Mouse (Mus musculus): ENCODE data around the gene Pecam1. TPM values are rescaled to one million over a fixed set of nuclear protein-coding genes. Genes with fewer than 3 reads are reported as not detected.
"Not testable (repeated sequence)": the region's sequence is repeated elsewhere in the genome, so short reads cannot be mapped to it uniquely, and the experiment has no call there.

The Pecam1 gene
- polyA plus RNA-seq, 1 experiment: 283 TPM

DNA sequence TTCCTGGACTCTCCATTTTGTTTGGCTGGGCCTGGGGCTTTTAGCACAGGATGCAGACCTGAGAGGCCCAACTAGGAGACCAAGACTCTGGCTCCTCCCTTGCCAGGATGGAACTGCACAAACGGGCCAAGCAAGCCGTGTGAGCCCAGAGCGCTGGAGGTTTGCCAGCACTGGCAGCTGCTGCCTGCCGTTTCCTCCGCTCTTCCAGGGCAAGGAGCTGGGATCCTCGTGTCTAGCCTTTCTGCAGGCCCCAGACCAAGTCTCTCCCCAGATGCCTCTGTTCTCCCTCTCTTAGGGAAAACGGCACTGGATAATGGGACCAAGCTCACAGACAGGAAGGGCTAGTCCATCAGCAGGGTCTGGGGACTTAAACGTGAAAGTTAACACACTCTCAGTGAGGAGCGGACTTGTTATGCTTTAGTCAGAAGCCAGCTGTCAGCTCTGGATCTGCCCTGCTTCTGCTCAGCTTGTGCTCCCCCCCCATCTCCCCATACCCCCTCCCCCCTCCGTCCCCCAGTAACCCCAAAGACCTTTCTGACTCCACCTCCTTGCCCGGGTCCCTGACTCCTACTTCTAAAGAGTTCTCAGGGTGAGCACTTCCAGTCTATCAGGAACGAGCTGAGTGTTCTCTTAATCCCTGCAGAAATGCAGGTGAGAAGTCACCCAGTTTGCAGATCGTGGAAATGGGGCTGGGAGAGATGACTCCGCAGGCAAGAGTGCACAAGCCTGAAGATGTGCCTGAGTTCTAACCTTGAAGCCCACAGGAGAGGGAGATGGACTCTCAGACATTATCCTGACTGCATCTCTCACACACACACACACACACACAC is 92.2 kb downstream of the Pecam1 start:
- Histone ChIP-seq H3K4me3 (replicated peaks; ENCODE audit: extremely low read depth, low read depth, low read length) (no peak overlapping the region), H3K4me1 (ENCODE audit: control insufficient read depth, insufficient read depth, low read length) (peaks cover 36% of the 10 kb centered on the region)
- TF ChIP-seq CTCF (IDR thresholded peaks at IDR 0.05; ENCODE audit: insufficient read depth, low read length) (no peak), POLR2A (IDR thresholded peaks at IDR 0.05; ENCODE audit: borderline replicate concordance, extremely low read depth, low read depth, low read length) (no peak; the same call in 1 of the 2 replicates)
- 8% methylated on average over 14 of the region's 14 CpGs for WGBS
- DNase-seq: peak; percentile 79

- 66% methylated on average over 5 of the region's 5 CpGs for WGBS
- not testable (repeated sequence) for H3K4me3 ChIP-seq (replicated peaks; ENCODE audit: extremely low read depth, low read depth, low read length); DNase-seq
- peaks cover 34% of the 10 kb centered on the region for H3K4me1 ChIP-seq (ENCODE audit: control insufficient read depth, insufficient read depth, low read length)
Observed at GRCm38 (mm10) chr11:106656896-106657498, 93.4 kb downstream of the Pecam1 start.

DNA sequence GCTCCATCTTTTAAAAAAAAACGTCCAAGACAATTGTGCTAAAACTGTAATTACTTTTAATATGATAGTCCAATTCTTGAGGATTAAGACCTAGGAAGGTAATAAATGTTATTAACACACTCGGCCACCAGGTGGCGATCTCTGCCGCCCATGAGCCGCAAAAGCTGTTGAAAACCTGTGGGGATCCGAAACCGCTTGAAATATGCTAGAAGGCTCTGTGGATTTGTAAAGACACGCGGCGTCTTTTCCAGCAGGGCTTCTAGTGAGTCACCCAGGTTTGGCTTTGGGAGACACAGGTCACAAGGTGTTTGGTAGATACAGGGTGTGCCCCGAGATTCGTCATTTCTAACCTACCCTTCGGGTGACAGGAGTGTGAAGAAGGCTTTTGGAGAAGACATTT is 102.1 kb downstream of the Pecam1 start:
- DNase-seq: peak; percentile 78
- Histone ChIP-seq H3K4me3 (replicated peaks; ENCODE audit: extremely low read depth, low read depth, low read length) (no peak overlapping the region), H3K4me1 (ENCODE audit: control insufficient read depth, insufficient read depth, low read length) (0 out of 2 replicates have a peak, but pooled peaks cover 2% of the 10 kb centered on the region)
- 12% methylated on average over 13 of the region's 13 CpGs for WGBS
- TF ChIP-seq CTCF (IDR thresholded peaks at IDR 0.05; ENCODE audit: insufficient read depth, low read length) (peak; percentile 90), POLR2A (IDR thresholded peaks at IDR 0.05; ENCODE audit: borderline replicate concordance, extremely low read depth, low read depth, low read length) (no peak)

- Histone ChIP-seq H3K4me3 (replicated peaks; ENCODE audit: extremely low read depth, low read depth, low read length) (no peak overlapping the region), H3K4me1 (ENCODE audit: control insufficient read depth, insufficient read depth, low read length) (peaks cover 3% of the 10 kb centered on the region; the same call in 1 of the 2 replicates)
- no peak for DNase-seq
- TF ChIP-seq POLR2A (IDR thresholded peaks at IDR 0.05; ENCODE audit: borderline replicate concordance, extremely low read depth, low read depth, low read length) (no peak), CTCF (IDR thresholded peaks at IDR 0.05; ENCODE audit: insufficient read depth, low read length) (no peak)
- 78% methylated on average over 8 of the region's 8 CpGs for WGBS
Observed at GRCm38 (mm10) chr11:106642966-106643637, 107.3 kb downstream of the Pecam1 start.

DNA sequence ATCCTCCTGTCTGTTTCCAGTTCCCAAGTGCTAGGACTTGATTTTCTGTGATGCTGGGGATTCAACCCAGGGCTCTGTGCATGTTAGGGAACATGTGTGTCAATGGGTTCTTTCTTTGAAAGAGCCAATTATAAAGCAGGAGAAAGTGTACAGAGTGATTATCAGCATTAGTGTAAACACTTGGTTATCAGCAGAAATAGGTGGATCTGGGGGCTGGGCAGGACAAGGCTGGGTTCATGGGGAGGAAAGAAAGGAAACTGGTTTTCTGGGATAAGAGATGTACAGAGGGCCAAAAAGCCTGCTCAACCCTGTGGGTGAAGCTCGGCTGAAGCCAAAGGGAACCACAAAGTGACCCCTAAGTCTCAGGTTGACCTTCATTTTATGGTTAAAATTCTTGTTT is 108.8 kb downstream of the Pecam1 start:
- Histone ChIP-seq H3K4me3 (replicated peaks; ENCODE audit: extremely low read depth, low read depth, low read length) (no peak overlapping the region), H3K4me1 (ENCODE audit: control insufficient read depth, insufficient read depth, low read length) (peaks cover 7% of the 10 kb centered on the region)
- DNase-seq: no peak
- no peak for TF ChIP-seq CTCF (IDR thresholded peaks at IDR 0.05; ENCODE audit: insufficient read depth, low read length)
- TF ChIP-seq POLR2A (IDR thresholded peaks at IDR 0.05; ENCODE audit: borderline replicate concordance, extremely low read depth, low read depth, low read length): no peak
- 78% methylated on average over 1 of the region's 1 CpGs for WGBS

GRCm38 (mm10) chr11:106640059-106640458 is 110.4 kb downstream of the Pecam1 start:
- DNase-seq: no peak
- no peak overlapping the region for H3K4me3 ChIP-seq (replicated peaks; ENCODE audit: extremely low read depth, low read depth, low read length)
- no peak for TF ChIP-seq CTCF (IDR thresholded peaks at IDR 0.05; ENCODE audit: insufficient read depth, low read length)
- TF ChIP-seq POLR2A (IDR thresholded peaks at IDR 0.05; ENCODE audit: borderline replicate concordance, extremely low read depth, low read depth, low read length): no peak

DNA sequence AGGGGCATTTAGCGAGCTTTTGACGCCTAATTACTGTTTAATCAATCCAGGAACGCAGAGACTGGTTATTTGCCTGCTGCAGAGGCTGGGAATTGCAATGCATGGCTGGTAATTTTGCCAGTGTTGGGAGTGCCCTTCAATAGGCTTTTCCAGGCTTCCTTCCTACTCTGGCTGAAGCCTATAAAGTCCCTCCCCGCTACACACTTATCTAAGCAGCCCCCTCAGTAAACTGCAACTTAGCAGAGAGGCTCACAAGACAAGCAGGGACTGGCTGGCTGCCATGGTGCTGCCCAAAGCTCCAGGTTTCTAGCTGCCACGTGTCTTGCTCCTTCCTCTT is 111.1 kb downstream of the Pecam1 start:
- Histone ChIP-seq H3K4me3 (replicated peaks; ENCODE audit: extremely low read depth, low read depth, low read length) (no peak overlapping the region), H3K4me1 (ENCODE audit: control insufficient read depth, insufficient read depth, low read length) (peaks cover 7% of the 10 kb centered on the region)
- TF ChIP-seq POLR2A (IDR thresholded peaks at IDR 0.05; ENCODE audit: borderline replicate concordance, extremely low read depth, low read depth, low read length) (no peak), CTCF (IDR thresholded peaks at IDR 0.05; ENCODE audit: insufficient read depth, low read length) (no peak)
- no peak for DNase-seq
- 27% methylated on average over 5 of the region's 5 CpGs for WGBS

More at GRCm38 (mm10) chr11:106640059-106640458, 110.4 kb downstream of the Pecam1 start:
- 14% methylated on average over 7 of the region's 9 CpGs for WGBS
- H3K4me1 ChIP-seq (ENCODE audit: control insufficient read depth, insufficient read depth, low read length): peaks cover 7% of the 10 kb centered on the region

- no peak for TF ChIP-seq POLR2A (IDR thresholded peaks at IDR 0.05; ENCODE audit: borderline replicate concordance, extremely low read depth, low read depth, low read length)
- TF ChIP-seq CTCF (IDR thresholded peaks at IDR 0.05; ENCODE audit: insufficient read depth, low read length): no peak
- 57% methylated on average over 9 of the region's 9 CpGs for WGBS
- DNase-seq: no peak
- Histone ChIP-seq H3K4me1 (ENCODE audit: control insufficient read depth, insufficient read depth, low read length) (peaks cover 7% of the 10 kb centered on the region), H3K4me3 (replicated peaks; ENCODE audit: extremely low read depth, low read depth, low read length) (no peak overlapping the region)
Observed at GRCm38 (mm10) chr11:106638551-106639355, 111.7 kb downstream of the Pecam1 start.

DNA sequence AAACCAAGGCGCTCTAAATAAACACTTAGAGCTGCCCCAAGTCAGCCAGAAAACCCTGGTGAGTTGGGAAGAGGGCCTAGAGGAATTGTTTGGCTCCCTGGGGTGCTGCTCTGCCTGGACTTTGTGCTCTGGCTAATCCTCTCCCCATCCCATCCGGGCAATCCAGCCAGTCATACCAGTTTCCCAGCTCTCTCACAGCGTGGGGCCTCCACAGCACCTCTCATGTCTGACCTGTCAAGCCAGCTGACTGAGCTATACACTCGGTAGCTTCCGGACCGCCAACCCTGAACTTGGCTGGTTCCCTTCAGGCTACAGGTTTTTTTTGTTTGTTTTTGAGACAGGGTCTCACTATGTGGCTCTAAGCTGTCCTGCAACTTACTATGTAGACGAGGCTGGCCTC is 112.7 kb downstream of the Pecam1 start:
- peaks cover 7% of the 10 kb centered on the region for H3K4me1 ChIP-seq (ENCODE audit: control insufficient read depth, insufficient read depth, low read length)
- TF ChIP-seq POLR2A (IDR thresholded peaks at IDR 0.05; ENCODE audit: borderline replicate concordance, extremely low read depth, low read depth, low read length): no peak
- WGBS: 28% methylated on average over 7 of the region's 7 CpGs
- no peak overlapping the region for H3K4me3 ChIP-seq (replicated peaks; ENCODE audit: extremely low read depth, low read depth, low read length)
- DNase-seq: no peak
